Comparison of ENCODE assay signal across 11 mouse cellular contexts in the genomic region with DNA sequence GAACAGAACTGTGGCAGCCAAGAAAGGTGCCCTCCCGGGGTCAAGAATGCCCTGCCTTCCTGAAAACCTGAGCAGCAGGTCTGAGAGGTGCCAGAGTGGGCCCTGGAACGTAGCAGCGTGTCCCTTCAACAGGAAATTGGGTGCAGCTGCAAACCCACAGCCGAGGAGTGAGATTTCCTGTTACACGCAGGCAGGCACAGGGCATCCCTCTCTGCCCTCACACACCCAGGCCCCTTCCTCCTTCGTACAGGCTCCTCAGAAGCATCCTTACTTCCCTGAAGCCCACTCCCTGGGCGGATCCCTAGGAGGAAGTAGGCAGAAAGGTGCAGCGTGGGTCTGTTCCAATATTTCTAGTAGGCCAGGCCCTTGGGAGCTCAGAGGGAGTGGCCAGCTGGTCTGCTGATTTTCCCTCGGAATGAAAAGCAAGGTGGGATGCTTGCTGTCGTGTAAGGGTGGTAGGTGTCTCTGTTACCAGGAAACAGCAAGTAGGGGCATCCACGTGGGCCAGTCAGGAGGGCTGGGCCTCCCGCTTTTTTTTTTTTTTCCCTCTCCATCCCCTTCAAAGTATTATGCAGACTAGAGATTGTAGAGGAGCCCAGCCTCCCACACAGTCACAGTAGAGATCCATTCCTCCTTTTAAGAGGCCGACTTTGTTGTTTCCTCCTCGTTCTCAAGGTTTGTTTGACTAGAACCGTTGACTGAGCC.
DNase-seq lines count a peak whose midpoint lies in the region; ATAC-seq and TF ChIP-seq lines count a peak whose summit lies in the region.
"Had no signal": no experiment of that assay in that cellular context is flagged by ENCODE, and none has a peak within 500 bp of the region (broad histone marks: within the 10 kb centered on the region; RNA-seq: fewer than 3 reads in every experiment).

No protein-coding gene starts in this region.

- no peak for TF ChIP-seq POLR2A in spleen, adult 2 months (IDR thresholded peaks at IDR 0.05; ENCODE audit: low read depth, low read length)

- peaks cover 6% of the 10 kb centered on the region for H3K36me3 ChIP-seq in spleen, adult 2 months (ENCODE audit: control insufficient read depth, insufficient read depth, low read length)
- H3K36me3 ChIP-seq in forebrain, embryonic 15.5 days, result no peaks in the 10 kb centered on the region

- peaks cover 17% of the 10 kb centered on the region; the same call in 1 of the 2 replicates for H3K4me1 ChIP-seq in spleen, adult 2 months (ENCODE audit: control insufficient read depth, insufficient read depth, insufficient read length)
- H3K4me1 ChIP-seq in forebrain, embryonic 15.5 days, result no peaks in the 10 kb centered on the region

- peak; percentile 12 to 44 for DNase-seq in spleen, adult 2 months (ENCODE audit: low read depth in 1 of 2, low spot score in 2 of 2)
- DNase-seq in spleen, adult 12 weeks (ENCODE audit: low spot score), result no peak
- peak; percentile 72 for DNase-seq in induced T-regulatory cell, adult 2 months (ENCODE audit: low read depth)
- peak; percentile 81 for DNase-seq in lung, postnatal 36 days
- DNase-seq in thymus, postnatal 25 days, result peak; percentile 77
- DNase-seq in ovary, postnatal 10 days (ENCODE audit: low spot score), result no peak
- no peak for DNase-seq in right cerebral cortex, postnatal 36 days (ENCODE audit: low spot score in 2 of 2)
- DNase-seq: cerebellum, adult 11-12 months; heart, adult 18-20 months; right cerebral cortex, postnatal 25 days had no signal

- 17% methylated on average over 15 of the region's 15 CpGs for WGBS in spleen, adult 2 months
- WGBS in forebrain, embryonic 15.5 days, result 66% methylated on average over 15 of the region's 15 CpGs

- H3K4me3 ChIP-seq in spleen, adult 2 months (ENCODE audit: extremely low read depth, insufficient read depth, insufficient read length), result no peak overlapping the region
- H3K4me3 ChIP-seq in forebrain, embryonic 15.5 days, result no peak overlapping the region

- no peak overlapping the region for H3K9ac ChIP-seq in forebrain, embryonic 15.5 days (replicated peaks)

- no peaks in the 10 kb centered on the region for H3K9me3 ChIP-seq in forebrain, embryonic 15.5 days

- no peak for TF ChIP-seq CTCF in spleen, adult 2 months (IDR thresholded peaks at IDR 0.05; ENCODE audit: extremely low read depth, insufficient read depth, insufficient read length, insufficient replicate concordance)

- peak overlapping the region; percentile 47 for H3K27ac ChIP-seq in spleen, adult 2 months (ENCODE audit: insufficient read depth, low read length)
- no peak overlapping the region for H3K27ac ChIP-seq in forebrain, embryonic 15.5 days (replicated peaks)

- no peak for ATAC-seq in forebrain, embryonic 15.5 days (replicated peaks)

- H3K4me2 ChIP-seq in forebrain, embryonic 15.5 days (replicated peaks), result no peak overlapping the region

- H3K27me3 ChIP-seq in spleen, adult 2 months (ENCODE audit: control insufficient read depth, insufficient read depth, low read length), result no peaks in the 10 kb centered on the region
- no peaks in the 10 kb centered on the region for H3K27me3 ChIP-seq in forebrain, embryonic 15.5 days

Comparison
In these comparisons a context has a peak if more than half of its experiments do, and no peak if none do; other contexts are left out.
1. DNase-seq: peak in spleen, adult 2 months (2 of 2), induced T-regulatory cell, adult 2 months (single experiment), lung, postnatal 36 days (single experiment) and thymus, postnatal 25 days (single experiment); none in spleen, adult 12 weeks (single experiment), ovary, postnatal 10 days (single experiment) and right cerebral cortex, postnatal 36 days (0 of 2).